Mouse (Mus musculus): ENCODE measurements around the gene Rnf168.

The Rnf168 gene

GRCm38 (mm10) chr16:32316601-32317000 is 39.3 kb downstream of the Rnf168 start:
- DNase-seq: no peak

- peak in 1 of 2 experiments; percentile 8 for DNase-seq
Observed at GRCm38 (mm10) chr16:32323953-32324352, 46.7 kb downstream of the Rnf168 start.

GRCm38 (mm10) chr16:32330876-32331670 is 53.8 kb downstream of the Rnf168 start:
- DNase-seq: no peak

- peak; percentile 96 to 98 for DNase-seq
Observed at GRCm38 (mm10) chr16:32332040-32332555, 54.8 kb downstream of the Rnf168 start, which contains the start of gene Ubxn7. Gene Ubxn7, plus strand, starts transcription at chr16:32332257.

GRCm38 (mm10) chr16:32332556-32333511 is 55.6 kb downstream of the Rnf168 start:
- DNase-seq: peak; percentile 30 to 41

- DNase-seq: no peak
Observed at GRCm38 (mm10) chr16:32335146-32335545, 57.9 kb downstream of the Rnf168 start.

- DNase-seq: no peak
Observed at GRCm38 (mm10) chr16:32336026-32336780, 58.9 kb downstream of the Rnf168 start.

- no peak for DNase-seq
Observed at GRCm38 (mm10) chr16:32337001-32337400, 59.7 kb downstream of the Rnf168 start.

GRCm38 (mm10) chr16:32340451-32340850 is 63.2 kb downstream of the Rnf168 start:
- no peak for DNase-seq

- no peak for DNase-seq
Observed at GRCm38 (mm10) chr16:32345521-32345920, 68.3 kb downstream of the Rnf168 start.

- DNase-seq: no peak
Observed at GRCm38 (mm10) chr16:32350776-32351175, 73.5 kb downstream of the Rnf168 start.
